Mouse (Mus musculus) liver, embryonic 14.5 days (tissue): ENCODE data around the gene Sun3. TPM values are rescaled to one million over a fixed set of nuclear protein-coding genes. Genes with fewer than 3 reads are reported as not detected.

Source experiments
- ATAC-seq: fragments of 200-750 bp; cut with Nextera tagmentation; 2 replicates; pipeline ENCODE4 v1.8.0; 2017; ENCODE audit warnings: moderate number of reproducible peaks, mild to moderate bottlenecking, moderate library complexity; ENCODE audit not compliant: insufficient read depth
- DNase-seq, 3 experiments: peaks; one replicate each; pipeline ENCODE4 v3.0.0-alpha.2; 2012 to 2013; ENCODE audit warnings: low read depth in 3 of 3, low spot score in 3 of 3
- H3K27ac ChIP-seq: fragments of 300-500 bp; sonication (generic); 2 replicates; pipeline ENCODE4 v1.5.1; 2014; ENCODE audit warnings: moderate library complexity, mild to moderate bottlenecking, control low read depth, inconsistent platforms
- H3K27me3 ChIP-seq: fragments of 300-500 bp; sonication (generic); 2 replicates; pipeline ENCODE4 v1.6.1; 2014; ENCODE audit warnings: mild to moderate bottlenecking, low read length, moderate library complexity; ENCODE audit not compliant: control insufficient read depth, insufficient read depth
- H3K36me3 ChIP-seq: fragments of 300-500 bp; sonication (generic); replicated peaks from 2 replicates; pipeline ENCODE4 v1.6.1; 2014; ENCODE audit warnings: low read depth; ENCODE audit not compliant: control insufficient read depth, insufficient read depth
- H3K4me1 ChIP-seq, 2 experiments: fragments of 200-500 bp in 1 of 2; fragments of 300-500 bp in 1 of 2; sonication (generic) in 1 of 2; replicated peaks; 2 replicates each; pipeline ENCODE4 v1.6.1; 2012 to 2014; ENCODE audit warnings: antibody characterized with exemption in 1 of 2, inconsistent platforms in 1 of 2, low read length in 1 of 2; ENCODE audit not compliant: control insufficient read depth in 2 of 2, insufficient read depth in 2 of 2
- H3K4me2 ChIP-seq: fragments of 300-500 bp; sonication (generic); 2 replicates; pipeline ENCODE4 v1.6.1; 2014; ENCODE audit warnings: low read depth, mild to moderate bottlenecking, control low read depth, moderate library complexity
- H3K4me3 ChIP-seq, 2 experiments: fragments of 200-500 bp in 1 of 2; fragments of 300-500 bp in 1 of 2; sonication (generic) in 1 of 2; 2 replicates each; pipeline ENCODE4 v1.5.1; 2012 to 2014; ENCODE audit warnings: low read depth in 2 of 2, low read length in 2 of 2, mild to moderate bottlenecking in 2 of 2, control low read depth in 1 of 2, inconsistent platforms in 1 of 2, moderate library complexity in 1 of 2; ENCODE audit not compliant: insufficient read depth in 1 of 2
- H3K9ac ChIP-seq: fragments of 300-500 bp; sonication (generic); replicated peaks from 2 replicates; pipeline ENCODE4 v1.6.1; 2014; ENCODE audit warnings: mild to moderate bottlenecking, control low read depth, moderate library complexity
- H3K9me3 ChIP-seq: fragments of 300-500 bp; sonication (generic); 2 replicates; pipeline ENCODE4 v1.6.1; 2016; ENCODE audit warnings: low read length, mixed read lengths; ENCODE audit not compliant: control insufficient read depth
- CTCF ChIP-seq: IDR thresholded peaks from 2 replicates; pipeline ENCODE4 v1.5.1; 2016; ENCODE audit warnings: antibody characterized with exemption, low read depth, control low read depth
- EP300 ChIP-seq: IDR thresholded peaks from 2 replicates; pipeline ENCODE4 v1.6.1; 2016; ENCODE audit warnings: antibody characterized with exemption, low read depth
- WGBS: fragments of 180-500 bp; shearing (Covaris S2); extraction: QIAGEN DNeasy Blood & Tissue Kit; methylation state at CpG from one replicate; pipeline ENCODE4 v1.1.7; 2014; ENCODE audit not compliant: insufficient replicate concordance; 5-methylcytosine and 5-hydroxymethylcytosine counted together
- polyA plus RNA-seq, 2 experiments: library from polyadenylated mRNA; depleted of rRNA in 1 of 2; stranded (reverse) in 1 of 2; unstranded in 1 of 2; fragments of >200 nt; fragmentation: Nextera tagmentation in 1 of 2; extraction: Ambion mirVana in 1 of 2; gene quantifications; 2 replicates each; pipeline versions ENCODE4 v1.2.1 to v1.2.3; 2012 to 2014

The Sun3 gene
- polyA plus RNA-seq, 2 experiments = not detected

DNA sequence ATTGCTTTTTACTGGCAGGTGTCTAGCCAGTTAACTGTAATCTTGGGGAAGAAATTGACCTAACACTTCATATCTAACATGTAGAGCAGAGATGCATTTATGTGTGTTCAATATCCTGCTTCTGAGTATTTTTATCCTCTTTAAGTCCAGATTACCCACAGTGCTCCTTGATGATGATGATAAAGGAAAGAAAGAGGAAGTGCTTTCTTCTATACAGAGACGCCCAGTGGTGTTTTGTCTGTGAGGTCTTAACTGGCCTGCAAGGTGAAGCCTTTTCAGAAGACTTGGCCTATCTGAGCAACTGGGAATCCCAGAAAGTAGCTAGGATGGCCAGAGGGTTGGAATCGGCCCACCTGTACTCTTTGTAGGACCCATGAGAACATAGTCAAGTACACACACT is 8.1 kb upstream of the Sun3 start:
- TF ChIP-seq CTCF = no peak
- TF ChIP-seq EP300 = no peak
- 31% methylated on average over 2 of the region's 2 CpGs for WGBS
- Histone ChIP-seq H3K9ac (no peak overlapping the region), H3K4me3 (no peak overlapping the region), H3K4me2 (no peak overlapping the region), H3K36me3 (no peaks in the 10 kb centered on the region), H3K9me3 (no peaks in the 10 kb centered on the region), H3K4me1 (no peaks in the 10 kb centered on the region), H3K27me3 (no peaks in the 10 kb centered on the region), H3K27ac (no peak overlapping the region)
- no peak for ATAC-seq
- no peak for DNase-seq

DNA sequence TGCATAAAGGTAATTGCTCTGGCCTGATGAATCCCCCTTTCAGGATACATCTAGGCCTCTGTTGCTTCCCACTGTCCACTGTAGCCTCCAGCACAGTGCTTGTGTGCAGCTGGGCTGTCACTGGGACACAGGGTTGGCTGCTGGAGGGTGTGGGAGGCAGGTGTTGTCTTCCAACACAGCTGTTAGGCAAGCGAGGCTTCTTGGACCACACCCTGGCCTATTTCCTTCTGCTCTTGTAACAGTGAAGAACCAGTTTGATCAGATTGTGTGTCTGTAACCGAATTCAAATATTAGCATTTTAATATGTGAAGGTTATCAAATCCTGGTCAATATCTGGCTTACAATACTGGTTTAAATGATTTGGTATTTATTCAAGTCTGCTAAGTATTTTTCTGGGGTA is 3.1 kb upstream of the Sun3 start:
- WGBS = 31% methylated on average over 2 of the region's 2 CpGs
- H3K36me3 ChIP-seq = no peaks in the 10 kb centered on the region
- TF ChIP-seq CTCF (no peak), EP300 (no peak)
- no peaks in the 10 kb centered on the region for H3K9me3 ChIP-seq
- H3K27ac ChIP-seq = no peak overlapping the region
- no peak overlapping the region for H3K4me2 ChIP-seq
- no peak overlapping the region for H3K4me3 ChIP-seq
- H3K27me3 ChIP-seq = no peaks in the 10 kb centered on the region
- ATAC-seq (no peak), DNase-seq (no peak)
- peaks cover 0 to 6% of the 10 kb centered on the region in 2 experiments; a peak in 2 of 4 replicates for H3K4me1 ChIP-seq
- no peak overlapping the region for H3K9ac ChIP-seq

DNA sequence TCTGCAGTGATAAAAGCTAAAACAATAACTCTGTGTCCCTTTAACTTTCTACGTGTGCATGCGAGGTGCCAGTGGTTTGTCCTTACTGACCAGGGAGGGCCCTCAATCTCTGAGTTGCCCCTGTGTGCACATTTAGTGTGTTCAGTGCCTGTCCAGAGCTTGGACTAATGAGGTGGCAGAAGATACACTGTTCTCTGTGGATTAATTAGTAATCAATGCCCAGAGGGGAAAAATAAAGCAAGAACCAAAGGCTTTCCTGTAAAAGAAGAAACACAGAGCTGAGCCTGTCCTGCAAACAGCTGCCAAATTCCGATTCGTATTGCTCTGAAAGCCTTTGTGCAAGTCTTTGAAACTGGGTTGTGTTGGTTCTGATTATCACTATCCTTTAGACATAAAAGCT is 1.4 kb upstream of the Sun3 start:
- WGBS = 65% methylated on average over 4 of the region's 4 CpGs
- H3K9me3 ChIP-seq = no peaks in the 10 kb centered on the region
- no peak overlapping the region for H3K9ac ChIP-seq
- H3K4me3 ChIP-seq = no peak overlapping the region
- ATAC-seq (no peak), DNase-seq (no peak)
- H3K4me1 ChIP-seq = peaks cover 0 to 6% of the 10 kb centered on the region in 2 experiments; a peak in 2 of 4 replicates
- no peaks in the 10 kb centered on the region for H3K27me3 ChIP-seq
- no peak overlapping the region for H3K27ac ChIP-seq
- H3K4me2 ChIP-seq = no peak overlapping the region
- TF ChIP-seq EP300 = no peak
- no peak for TF ChIP-seq CTCF
- no peaks in the 10 kb centered on the region for H3K36me3 ChIP-seq

DNA sequence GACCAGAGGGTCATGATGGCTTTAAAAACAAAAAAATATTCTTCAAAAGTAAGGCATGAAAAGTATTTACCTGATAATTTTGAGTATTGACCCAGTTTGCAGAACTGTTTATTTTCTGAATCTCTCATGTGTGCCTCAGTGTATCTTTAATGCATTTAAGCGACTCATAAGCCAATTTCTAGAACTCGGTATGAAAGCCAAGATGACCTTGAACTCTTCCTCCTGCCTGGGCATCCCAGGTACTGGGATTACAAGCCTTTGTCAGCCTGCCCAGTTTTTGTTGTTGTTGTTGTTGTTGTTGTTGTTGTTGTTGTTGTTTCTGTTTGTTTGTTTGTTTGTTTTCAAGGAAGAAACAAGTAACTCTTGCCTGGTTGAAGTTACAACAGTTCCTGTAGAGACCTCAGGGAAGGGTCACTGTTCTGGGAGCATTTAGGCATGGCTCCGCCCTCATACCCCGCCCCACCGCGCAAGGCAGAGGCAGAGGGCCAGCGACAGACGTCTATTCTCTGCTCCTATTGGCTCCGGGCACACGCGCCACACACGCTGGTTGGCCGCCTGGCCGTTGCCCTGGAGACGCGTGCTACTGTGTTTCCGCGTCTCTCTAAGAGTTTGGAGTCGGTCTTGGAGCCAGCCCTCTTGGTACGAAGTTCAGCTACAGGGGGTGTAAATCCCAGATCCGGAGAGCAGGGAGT is 634 bp downstream of the Sun3 start, which contains the start of gene Gm11992:
Gm11992 (plus strand) TSS at position 584 of the 692 bp plus-strand sequence.
- no peak for TF ChIP-seq EP300
- TF ChIP-seq CTCF = no peak
- Histone ChIP-seq H3K9me3 (no peaks in the 10 kb centered on the region), H3K4me1 (peaks cover 0 to 6% of the 10 kb centered on the region in 2 experiments; a peak in 2 of 4 replicates), H3K27ac (no peak within 1 kb of the TSS), H3K9ac (no peak within 1 kb of the TSS), H3K4me2 (peak within 1 kb of the TSS; percentile 72), H3K27me3 (no peaks in the 10 kb centered on the region), H3K4me3 (peak within 1 kb of the TSS; percentile 43 to 52), H3K36me3 (no peaks in the 10 kb centered on the region)
- WGBS = 2% methylated on average over 21 of the region's 21 CpGs
- peak; percentile 97 for ATAC-seq
- DNase-seq = peak; percentile 50 to 57 (median 56)

DNA sequence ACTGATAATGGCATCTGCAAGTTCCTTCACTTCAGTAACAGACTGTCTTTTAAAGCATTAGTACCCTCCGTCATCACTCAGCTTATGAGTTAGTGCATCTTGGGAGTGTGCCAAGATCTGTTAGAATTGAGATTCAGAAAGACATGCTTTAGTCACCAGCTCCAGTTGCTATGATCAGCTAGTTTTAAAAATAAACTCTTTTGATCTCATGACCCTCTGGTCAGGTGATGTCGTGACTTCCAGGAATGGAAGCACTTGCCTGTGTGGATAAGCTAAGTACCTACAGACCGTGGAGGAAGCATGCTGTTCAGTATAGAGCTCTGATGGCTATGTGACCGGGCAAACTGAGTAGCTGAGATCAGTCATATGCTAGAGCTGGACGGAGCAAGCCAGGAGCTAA is 1.7 kb downstream of the Sun3 start:
- DNase-seq (no peak), ATAC-seq (no peak)
- no peak overlapping the region for H3K27ac ChIP-seq
- H3K27me3 ChIP-seq = no peaks in the 10 kb centered on the region
- H3K4me2 ChIP-seq = no peak overlapping the region
- WGBS = 64% methylated on average over 5 of the region's 5 CpGs
- H3K9ac ChIP-seq = no peak overlapping the region
- no peaks in the 10 kb centered on the region for H3K36me3 ChIP-seq
- no peak overlapping the region for H3K4me3 ChIP-seq
- H3K9me3 ChIP-seq = no peaks in the 10 kb centered on the region
- peaks cover 0 to 6% of the 10 kb centered on the region in 2 experiments; a peak in 2 of 4 replicates for H3K4me1 ChIP-seq
- TF ChIP-seq EP300 = no peak
- TF ChIP-seq CTCF = no peak
